Mouse (Mus musculus): ENCODE data around the gene Fbln2.

DNA sequence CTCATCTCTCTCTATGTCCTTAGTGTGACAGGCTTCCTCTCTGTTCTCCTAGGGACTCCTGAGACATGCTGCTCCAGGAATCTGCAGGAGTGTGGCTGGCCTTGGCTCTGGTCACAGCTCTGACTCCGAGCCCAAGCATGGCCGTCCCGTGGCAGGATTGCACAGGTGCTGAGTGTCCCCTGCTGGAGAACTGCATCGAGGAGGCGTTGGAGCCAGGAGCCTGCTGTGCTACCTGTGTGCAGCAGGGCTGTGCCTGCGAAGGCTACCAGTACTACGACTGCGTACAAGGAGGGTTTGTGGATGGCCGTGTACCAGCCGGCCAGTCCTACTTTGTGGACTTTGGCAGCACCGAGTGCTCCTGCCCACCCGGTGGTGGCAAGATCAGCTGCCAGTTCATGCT lies 20.8 kb downstream of the Fbln2 start:
- TF ChIP-seq TAL1 (IDR thresholded peaks at IDR 0.05; ENCODE audit: low read length) = no peak
- TF ChIP-seq GATA1 (IDR thresholded peaks at IDR 0.05; ENCODE audit: low read length) = no peak

Data from erythroblast, embryonic 14.5 days (primary cell).